Mouse (Mus musculus) G1E (cell line): ENCODE results near the gene Sh3bp4. TPM values are rescaled to one million over a fixed set of nuclear protein-coding genes. Genes with fewer than 3 reads are reported as not detected.
A peak's percentile ranks its signal among the peaks of the same experiment; 100 is the strongest.

ENCODE experiments used
- ATAC-seq: 2 replicates; pipeline ENCODE4 v1.8.0; 2016; ENCODE audit warnings: mild to moderate bottlenecking; ENCODE audit not compliant: insufficient number of reproducible peaks, poor library complexity, low FRiP score, severe bottlenecking; ENCODE audit errors: extremely low read depth
- DNase-seq: peaks from one replicate; pipeline ENCODE4 v3.0.0; 2012; ENCODE audit warnings: low spot score
- H3K27me3 ChIP-seq: 2 replicates; pipeline ENCODE4 v1.6.1; 2012; ENCODE audit warnings: mild to moderate bottlenecking, low read length, inconsistent platforms; ENCODE audit not compliant: insufficient read depth
- H3K36me3 ChIP-seq: replicated peaks from 2 replicates; pipeline ENCODE3; 2012; ENCODE audit warnings: mild to moderate bottlenecking, inconsistent platforms
- H3K4me1 ChIP-seq: 2 replicates; pipeline ENCODE4 v1.6.1; 2012; ENCODE audit warnings: low read depth, low read length, inconsistent platforms, mixed read lengths; ENCODE audit not compliant: insufficient read depth
- H3K4me3 ChIP-seq: 2 replicates; pipeline ENCODE4 v1.5.1; 2012; ENCODE audit warnings: low read depth, mild to moderate bottlenecking, inconsistent platforms, low read length, moderate library complexity, mixed read lengths
- H3K9me3 ChIP-seq: replicated peaks from 2 replicates; pipeline ENCODE4 v1.6.1; 2012; ENCODE audit warnings: inconsistent platforms
- CTCF ChIP-seq: IDR thresholded peaks from 2 replicates; pipeline ENCODE4 v1.5.1; 2012; ENCODE audit warnings: low read depth, low read length, inconsistent platforms, mixed read lengths
- GATA1 ChIP-seq: IDR thresholded peaks from 2 replicates; pipeline ENCODE4 v1.6.1; 2012; ENCODE audit warnings: borderline replicate concordance, low read length, inconsistent platforms, mixed read lengths
- GATA2 ChIP-seq: IDR thresholded peaks from 2 replicates; pipeline ENCODE4 v1.6.1; 2012; ENCODE audit warnings: low read depth, low read length, inconsistent platforms, borderline replicate concordance
- POLR2AphosphoS5 ChIP-seq: IDR thresholded peaks from 2 replicates; pipeline ENCODE4 v1.6.1; 2012; ENCODE audit warnings: low read depth, low read length, inconsistent platforms; ENCODE audit not compliant: insufficient replicate concordance
- TAL1 ChIP-seq: conservative IDR thresholded peaks from 2 replicates; pipeline ENCODE4 v1.6.1; 2012; ENCODE audit warnings: low read depth, low read length, inconsistent platforms, mixed read lengths
- polyA plus RNA-seq: library from polyadenylated mRNA; stranded (reverse); fragments of >175 nt; gene quantifications from 2 replicates; pipeline ENCODE4 v1.2.3, GENCODE M21; 2012
- total RNA-seq, 2 experiments: library from RNA; stranded (forward) in 1 of 2; stranded (reverse) in 1 of 2; fragments of 200-1000 nt in 1 of 2; fragments of >200 nt in 1 of 2; fragmentation: Nextera tagmentation in 1 of 2; gene quantifications; 2 replicates each; pipeline ENCODE4 v1.2.3; 2014 to 2017

The Sh3bp4 gene
- total and polyA plus RNA-seq, 3 experiments = not detected

GRCm38 (mm10) chr1:89124076-89124475 lies 53.9 kb downstream of the Sh3bp4 start:
- no peak for DNase-seq
- Histone ChIP-seq H3K36me3 (no peaks in the 10 kb centered on the region), H3K27me3 (no peaks in the 10 kb centered on the region), H3K9me3 (peaks cover 87% of the 10 kb centered on the region), H3K4me1 (no peaks in the 10 kb centered on the region), H3K4me3 (no peak overlapping the region)
- TF ChIP-seq TAL1 (no peak), GATA1 (no peak), GATA2 (no peak), CTCF (no peak), POLR2AphosphoS5 (no peak)
- no peak for ATAC-seq

GRCm38 (mm10) chr1:89127163-89127562 lies 56.9 kb downstream of the Sh3bp4 start:
- Histone ChIP-seq H3K9me3 (peaks cover 89% of the 10 kb centered on the region), H3K4me3 (no peak overlapping the region), H3K27me3 (no peaks in the 10 kb centered on the region), H3K36me3 (no peaks in the 10 kb centered on the region), H3K4me1 (no peaks in the 10 kb centered on the region)
- ATAC-seq (no peak), DNase-seq (no peak)
- TF ChIP-seq TAL1 = no peak
- no peak for TF ChIP-seq POLR2AphosphoS5
- TF ChIP-seq GATA2 = no peak
- no peak for TF ChIP-seq CTCF
- no peak for TF ChIP-seq GATA1

- Histone ChIP-seq H3K4me1 (no peaks in the 10 kb centered on the region), H3K27me3 (no peaks in the 10 kb centered on the region), H3K36me3 (no peaks in the 10 kb centered on the region), H3K9me3 (peaks cover 90% of the 10 kb centered on the region), H3K4me3 (no peak overlapping the region)
- no peak for DNase-seq
- ATAC-seq = no peak
- TF ChIP-seq TAL1 (no peak), POLR2AphosphoS5 (no peak), GATA1 (no peak), CTCF (no peak), GATA2 (no peak)
These were observed 60.2 kb downstream of the Sh3bp4 start for GRCm38 (mm10) chr1:89130429-89130828.

GRCm38 (mm10) chr1:89131018-89131540 lies 60.9 kb downstream of the Sh3bp4 start:
- H3K27me3 ChIP-seq = no peaks in the 10 kb centered on the region
- H3K4me1 ChIP-seq = no peaks in the 10 kb centered on the region
- no peaks in the 10 kb centered on the region for H3K36me3 ChIP-seq
- DNase-seq (no peak), ATAC-seq (no peak)
- H3K4me3 ChIP-seq = no peak overlapping the region
- no peak for TF ChIP-seq TAL1
- no peak for TF ChIP-seq GATA1
- no peak for TF ChIP-seq POLR2AphosphoS5
- no peak for TF ChIP-seq CTCF
- TF ChIP-seq GATA2 = no peak
- H3K9me3 ChIP-seq = peaks cover 92% of the 10 kb centered on the region

- TF ChIP-seq CTCF (no peak), POLR2AphosphoS5 (no peak), TAL1 (no peak), GATA2 (no peak), GATA1 (no peak)
- no peaks in the 10 kb centered on the region for H3K27me3 ChIP-seq
- H3K9me3 ChIP-seq = peaks cover 97% of the 10 kb centered on the region
- DNase-seq (no peak), ATAC-seq (no peak)
- peak overlapping the region; percentile 18; the same call in 1 of the 2 replicates for H3K4me3 ChIP-seq
- H3K36me3 ChIP-seq = no peaks in the 10 kb centered on the region
- no peaks in the 10 kb centered on the region for H3K4me1 ChIP-seq
These were observed 61.5 kb downstream of the Sh3bp4 start for GRCm38 (mm10) chr1:89131707-89132106.

- no peak overlapping the region for H3K4me3 ChIP-seq
- H3K27me3 ChIP-seq = no peaks in the 10 kb centered on the region
- TF ChIP-seq GATA1 = no peak
- no peak for TF ChIP-seq CTCF
- no peak for TF ChIP-seq GATA2
- TF ChIP-seq POLR2AphosphoS5 = no peak
- no peak for TF ChIP-seq TAL1
- H3K9me3 ChIP-seq = peaks cover 99% of the 10 kb centered on the region
- DNase-seq (no peak), ATAC-seq (no peak)
- no peaks in the 10 kb centered on the region for H3K36me3 ChIP-seq
- H3K4me1 ChIP-seq = no peaks in the 10 kb centered on the region
These were observed 63.1 kb downstream of the Sh3bp4 start for GRCm38 (mm10) chr1:89133266-89133665.

GRCm38 (mm10) chr1:89133717-89134116 lies 63.5 kb downstream of the Sh3bp4 start:
- no peaks in the 10 kb centered on the region for H3K4me1 ChIP-seq
- no peaks in the 10 kb centered on the region for H3K27me3 ChIP-seq
- no peak for TF ChIP-seq GATA1
- no peak for TF ChIP-seq CTCF
- no peak for TF ChIP-seq POLR2AphosphoS5
- no peak overlapping the region for H3K4me3 ChIP-seq
- ATAC-seq = no peak
- H3K9me3 ChIP-seq = peaks cover 98% of the 10 kb centered on the region
- DNase-seq = no peak
- no peaks in the 10 kb centered on the region for H3K36me3 ChIP-seq
